Mouse (Mus musculus): ENCODE measurements around the gene Anxa11.
"Not testable (repeated sequence)": the region's sequence is repeated elsewhere in the genome, so short reads cannot be mapped to it uniquely, and the experiment has no call there.

- not testable (repeated sequence) for TF ChIP-seq CTCF (IDR thresholded peaks at IDR 0.05; ENCODE audit: extremely low read depth, insufficient read depth, insufficient read length, insufficient replicate concordance); POLR2A (IDR thresholded peaks at IDR 0.05; ENCODE audit: low read depth, low read length)
Observed at GRCm38 (mm10) chr14:25926814-25927561, 85.0 kb downstream of the Anxa11 start.

All from spleen, adult 2 months (tissue).